Mouse (Mus musculus): Measurements from ENCODE around the gene Tollip.

DNA sequence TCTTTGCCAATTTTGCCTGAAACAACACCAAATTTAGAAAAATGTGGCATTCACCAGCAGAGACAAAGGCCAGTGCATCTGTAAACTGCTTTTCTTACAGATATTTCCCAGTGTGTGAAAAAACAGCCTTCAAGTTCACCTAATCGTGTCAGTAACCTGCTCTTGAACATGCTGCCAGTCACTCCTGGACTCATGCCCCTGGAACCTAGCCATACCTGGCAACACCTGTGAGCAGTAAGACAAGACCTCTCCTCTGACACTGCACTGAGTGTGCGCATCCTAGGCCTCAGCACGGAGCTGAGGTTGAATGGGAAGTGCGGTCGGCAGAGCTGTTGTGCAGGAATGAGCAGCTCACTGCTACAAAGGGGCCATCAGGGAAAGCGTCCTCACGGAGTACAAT lies 26.2 kb downstream of the Tollip start:
- TF ChIP-seq CTCF (IDR thresholded peaks at IDR 0.05; ENCODE audit: borderline replicate concordance, insufficient read depth, low read length) = no peak
- TF ChIP-seq POLR2A (IDR thresholded peaks at IDR 0.05; ENCODE audit: low read depth, low read length) = no peak

Data from embryonic fibroblast, embryonic 13.5 days (primary cell).